Mouse (Mus musculus) limb, embryonic 11.5 days (tissue): ENCODE measurements at regions not wholly inside any gene's neighbourhood (a gene's known extent, or its start where the extent isn't known, plus 50 kb on each side); places are given as distances from the start of the nearest gene placed in this dataset.

Experiments used
- ATAC-seq: fragments of 200-750 bp; cut with Nextera tagmentation; 2 replicates; pipeline ENCODE4 v1.8.0; 2017; ENCODE audit warnings: low read depth; ENCODE audit not compliant: insufficient number of reproducible peaks, low FRiP score, low TSS enrichment
- DNase-seq: peaks from one replicate; pipeline ENCODE4 v3.0.0-alpha.2; 2015; ENCODE audit warnings: low spot score
- H3K27ac ChIP-seq: fragments of 300-500 bp; sonication (generic); replicated peaks from 2 replicates; pipeline ENCODE4 v1.5.1; 2014; ENCODE audit warnings: low read depth, mild to moderate bottlenecking, low read length
- H3K27me3 ChIP-seq: fragments of 300-500 bp; sonication (generic); 2 replicates; pipeline ENCODE4 v1.6.1; 2014; ENCODE audit warnings: mild to moderate bottlenecking, low read length, mixed read lengths; ENCODE audit not compliant: control insufficient read depth, insufficient read depth
- H3K36me3 ChIP-seq: fragments of 300-500 bp; sonication (generic); 2 replicates; pipeline ENCODE4 v1.6.1; 2014; ENCODE audit warnings: mild to moderate bottlenecking, low read length, moderate library complexity, mixed read lengths; ENCODE audit not compliant: control insufficient read depth, insufficient read depth
- H3K4me1 ChIP-seq: fragments of 300-500 bp; sonication (generic); 2 replicates; pipeline ENCODE4 v1.6.1; 2014; ENCODE audit warnings: low read length, mixed read lengths; ENCODE audit not compliant: control insufficient read depth, insufficient read depth
- H3K4me2 ChIP-seq: fragments of 300-500 bp; sonication (generic); 2 replicates; pipeline ENCODE4 v1.6.1; 2014; ENCODE audit warnings: low read depth, mild to moderate bottlenecking, moderate library complexity; ENCODE audit not compliant: severe bottlenecking
- H3K4me3 ChIP-seq: fragments of 300-500 bp; sonication (generic); 2 replicates; pipeline ENCODE4 v1.5.1; 2014; ENCODE audit warnings: low read depth, low read length
- H3K9ac ChIP-seq: fragments of 300-500 bp; sonication (generic); 2 replicates; pipeline ENCODE4 v1.6.1; 2014; ENCODE audit warnings: mild to moderate bottlenecking, low read length
- H3K9me3 ChIP-seq: fragments of 300-500 bp; sonication (generic); 2 replicates; pipeline ENCODE4 v1.6.1; 2016; ENCODE audit warnings: low read length; ENCODE audit not compliant: control insufficient read depth
- WGBS: fragments of 180-500 bp; shearing (Covaris S2); extraction: QIAGEN DNeasy Blood & Tissue Kit; methylation state at CpG from one replicate; pipeline ENCODE4 v1.1.7; 2014; 5-methylcytosine and 5-hydroxymethylcytosine counted together

GRCm38 (mm10) chr11:56716953-56717352 lies 294.2 kb upstream of the Gria1 start:
- Histone ChIP-seq H3K36me3 (no peaks in the 10 kb centered on the region), H3K27ac (no peak overlapping the region), H3K4me3 (no peak overlapping the region), H3K4me2 (no peak overlapping the region), H3K9me3 (no peaks in the 10 kb centered on the region), H3K9ac (no peak overlapping the region), H3K27me3 (no peaks in the 10 kb centered on the region), H3K4me1 (no peaks in the 10 kb centered on the region)
- ATAC-seq, result no peak
- 81% methylated on average over 2 of the region's 2 CpGs for WGBS
- no peak for DNase-seq

- Histone ChIP-seq H3K36me3 (no peaks in the 10 kb centered on the region), H3K4me2 (no peak overlapping the region), H3K4me1 (no peaks in the 10 kb centered on the region), H3K27ac (no peak overlapping the region), H3K9me3 (no peaks in the 10 kb centered on the region), H3K4me3 (no peak overlapping the region), H3K27me3 (no peaks in the 10 kb centered on the region), H3K9ac (no peak overlapping the region)
- 58% methylated on average over 3 of the region's 3 CpGs for WGBS
- ATAC-seq (no peak), DNase-seq (no peak)
These were observed 286.0 kb upstream of the Gria1 start for GRCm38 (mm10) chr11:56725141-56725540.

GRCm38 (mm10) chr11:56726161-56726560 lies 285.0 kb upstream of the Gria1 start:
- ATAC-seq (no peak), DNase-seq (no peak)
- Histone ChIP-seq H3K36me3 (no peaks in the 10 kb centered on the region), H3K4me2 (no peak overlapping the region), H3K4me1 (no peaks in the 10 kb centered on the region), H3K9me3 (no peaks in the 10 kb centered on the region), H3K27ac (no peak overlapping the region), H3K27me3 (no peaks in the 10 kb centered on the region), H3K9ac (no peak overlapping the region), H3K4me3 (no peak overlapping the region)

GRCm38 (mm10) chr11:56727556-56727955 lies 283.6 kb upstream of the Gria1 start:
- DNase-seq (no peak), ATAC-seq (no peak)
- no peak overlapping the region for H3K27ac ChIP-seq
- no peak overlapping the region for H3K9ac ChIP-seq
- no peaks in the 10 kb centered on the region for H3K4me1 ChIP-seq
- H3K9me3 ChIP-seq, result no peaks in the 10 kb centered on the region
- H3K4me2 ChIP-seq, result no peak overlapping the region
- H3K4me3 ChIP-seq, result no peak overlapping the region
- H3K27me3 ChIP-seq, result no peaks in the 10 kb centered on the region
- no peaks in the 10 kb centered on the region for H3K36me3 ChIP-seq
- WGBS, result 80% methylated on average over 4 of the region's 4 CpGs

DNA sequence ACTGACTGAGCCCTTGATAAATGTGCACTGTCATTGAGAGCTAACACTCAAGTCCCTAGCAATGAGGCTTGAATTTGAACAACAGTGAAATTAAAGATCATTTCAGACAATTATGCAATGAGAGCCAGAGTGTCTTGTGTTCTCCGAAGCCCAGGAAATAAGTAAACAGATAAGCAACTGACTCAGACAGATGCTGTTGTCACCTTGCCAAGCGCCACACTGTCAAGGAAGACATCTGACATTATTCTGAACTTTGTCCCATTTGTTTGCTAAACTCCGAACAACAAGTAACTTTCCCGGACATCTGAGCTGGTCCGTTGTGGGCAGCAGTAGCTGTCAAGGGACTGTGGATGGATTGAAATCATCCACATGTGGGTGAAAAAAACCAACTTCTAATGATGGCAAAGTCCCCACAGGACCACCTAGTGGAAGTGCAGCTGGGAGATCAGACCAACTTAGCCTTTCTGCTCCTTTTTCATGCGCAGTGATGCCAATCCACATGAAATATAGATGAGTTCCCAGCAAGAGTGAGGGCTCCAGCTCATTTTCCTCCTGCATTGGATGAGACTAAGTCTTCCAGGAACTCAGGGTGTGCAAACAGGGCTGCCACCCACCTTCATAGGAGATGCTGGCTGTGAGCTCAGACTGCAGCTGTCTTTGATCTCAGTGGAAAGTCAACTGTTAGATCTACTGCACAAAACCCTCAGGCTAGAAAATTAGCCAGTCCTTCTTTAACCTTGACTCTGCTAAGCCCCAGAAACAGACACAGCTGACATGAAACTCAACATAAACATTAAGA lies 282.8 kb upstream of the Gria1 start:
- ATAC-seq (no peak), DNase-seq (no peak)
- H3K4me2 ChIP-seq, result no peak overlapping the region
- no peaks in the 10 kb centered on the region for H3K4me1 ChIP-seq
- no peaks in the 10 kb centered on the region for H3K9me3 ChIP-seq
- H3K27me3 ChIP-seq, result no peaks in the 10 kb centered on the region
- H3K27ac ChIP-seq, result no peak overlapping the region
- H3K4me3 ChIP-seq, result no peak overlapping the region
- 84% methylated on average over 6 of the region's 6 CpGs for WGBS
- H3K9ac ChIP-seq, result no peak overlapping the region
- H3K36me3 ChIP-seq, result no peaks in the 10 kb centered on the region

GRCm38 (mm10) chr11:56741857-56742256 lies 269.3 kb upstream of the Gria1 start:
- Histone ChIP-seq H3K27ac (no peak overlapping the region), H3K4me2 (no peak overlapping the region), H3K27me3 (no peaks in the 10 kb centered on the region), H3K4me3 (no peak overlapping the region), H3K9me3 (no peaks in the 10 kb centered on the region), H3K36me3 (no peaks in the 10 kb centered on the region), H3K4me1 (no peaks in the 10 kb centered on the region), H3K9ac (no peak overlapping the region)
- DNase-seq, result no peak
- WGBS, result 76% methylated on average over 2 of the region's 2 CpGs
- no peak for ATAC-seq

DNA sequence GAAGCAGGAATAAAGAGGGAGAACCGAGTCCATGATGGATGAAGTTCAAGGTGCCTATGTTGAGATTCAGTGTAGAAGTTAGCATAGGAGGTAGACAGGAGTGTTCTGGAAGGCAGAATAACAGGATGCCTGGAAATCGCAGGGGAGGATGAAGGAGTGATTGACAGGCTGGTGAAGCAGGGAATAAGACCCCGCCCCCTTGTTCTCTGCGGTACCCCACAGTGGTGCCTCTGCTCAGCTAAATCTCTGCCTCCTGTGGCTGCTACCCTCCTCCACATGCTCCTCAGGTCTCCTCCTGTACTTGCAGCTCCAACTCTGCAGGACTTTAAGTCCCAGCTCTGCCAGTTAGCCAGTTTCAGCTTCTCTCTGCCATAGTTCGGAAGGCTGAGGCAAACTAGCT lies 261.2 kb upstream of the Gria1 start:
- H3K9me3 ChIP-seq, result no peaks in the 10 kb centered on the region
- no peak overlapping the region for H3K4me2 ChIP-seq
- no peak overlapping the region for H3K4me3 ChIP-seq
- no peak for ATAC-seq
- H3K27me3 ChIP-seq, result no peaks in the 10 kb centered on the region
- no peak for DNase-seq
- WGBS, result 43% methylated on average over 5 of the region's 5 CpGs
- no peak overlapping the region for H3K27ac ChIP-seq
- H3K4me1 ChIP-seq, result no peaks in the 10 kb centered on the region
- H3K36me3 ChIP-seq, result no peaks in the 10 kb centered on the region
- no peak overlapping the region for H3K9ac ChIP-seq

DNA sequence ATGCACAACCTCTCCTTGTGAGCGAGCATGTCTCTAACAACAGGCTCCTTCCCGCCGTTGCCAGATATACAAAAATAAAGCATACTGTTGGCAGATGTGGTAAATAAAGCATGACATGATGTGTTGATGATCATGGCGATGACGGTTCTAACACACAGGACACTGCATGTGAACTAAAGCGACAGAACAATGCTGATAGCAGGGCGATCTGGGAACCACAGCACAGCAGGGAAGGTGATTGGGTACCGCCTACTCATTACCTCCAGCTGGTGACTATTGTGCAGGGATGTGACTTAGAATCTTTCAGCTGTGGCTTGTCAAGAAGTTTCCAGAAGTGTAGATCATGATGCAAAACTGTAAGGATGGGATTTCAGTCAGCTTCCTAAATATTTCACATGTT lies 260.5 kb upstream of the Gria1 start:
- ATAC-seq (no peak), DNase-seq (no peak)
- Histone ChIP-seq H3K4me3 (no peak overlapping the region), H3K9ac (no peak overlapping the region), H3K36me3 (no peaks in the 10 kb centered on the region), H3K27me3 (no peaks in the 10 kb centered on the region), H3K4me2 (no peak overlapping the region), H3K4me1 (no peaks in the 10 kb centered on the region), H3K9me3 (no peaks in the 10 kb centered on the region), H3K27ac (no peak overlapping the region)
- WGBS, result 56% methylated on average over 8 of the region's 8 CpGs

GRCm38 (mm10) chr11:56751918-56752317 lies 259.3 kb upstream of the Gria1 start:
- no peak overlapping the region for H3K4me3 ChIP-seq
- H3K36me3 ChIP-seq, result no peaks in the 10 kb centered on the region
- DNase-seq (no peak), ATAC-seq (no peak)
- no peak overlapping the region for H3K27ac ChIP-seq
- H3K4me2 ChIP-seq, result no peak overlapping the region
- no peaks in the 10 kb centered on the region for H3K9me3 ChIP-seq
- H3K4me1 ChIP-seq, result no peaks in the 10 kb centered on the region
- H3K27me3 ChIP-seq, result no peaks in the 10 kb centered on the region
- 55% methylated on average over 5 of the region's 5 CpGs for WGBS
- no peak overlapping the region for H3K9ac ChIP-seq
